Mouse (Mus musculus): ENCODE results near the gene Zbtb9.

- TF ChIP-seq CTCF (IDR thresholded peaks at IDR 0.05; ENCODE audit: low read depth, low read length) (no peak), POLR2A (IDR thresholded peaks at IDR 0.05; ENCODE audit: borderline replicate concordance, low read depth, low read length) (no peak)
Observed at GRCm38 (mm10) chr17:26951406-26951805, 21.6 kb upstream of the Zbtb9 start.
